Mouse (Mus musculus): Measurements from ENCODE around the gene Slc35e3. TPM values are rescaled to one million over a fixed set of nuclear protein-coding genes. Genes with fewer than 3 reads are reported as not detected.
"Not testable (repeated sequence)": the region's sequence is repeated elsewhere in the genome, so short reads cannot be mapped to it uniquely, and the experiment has no call there.

Slc35e3 gene
- polyA plus RNA-seq, 1 experiment from 2014 or later: 34.0 TPM

DNA sequence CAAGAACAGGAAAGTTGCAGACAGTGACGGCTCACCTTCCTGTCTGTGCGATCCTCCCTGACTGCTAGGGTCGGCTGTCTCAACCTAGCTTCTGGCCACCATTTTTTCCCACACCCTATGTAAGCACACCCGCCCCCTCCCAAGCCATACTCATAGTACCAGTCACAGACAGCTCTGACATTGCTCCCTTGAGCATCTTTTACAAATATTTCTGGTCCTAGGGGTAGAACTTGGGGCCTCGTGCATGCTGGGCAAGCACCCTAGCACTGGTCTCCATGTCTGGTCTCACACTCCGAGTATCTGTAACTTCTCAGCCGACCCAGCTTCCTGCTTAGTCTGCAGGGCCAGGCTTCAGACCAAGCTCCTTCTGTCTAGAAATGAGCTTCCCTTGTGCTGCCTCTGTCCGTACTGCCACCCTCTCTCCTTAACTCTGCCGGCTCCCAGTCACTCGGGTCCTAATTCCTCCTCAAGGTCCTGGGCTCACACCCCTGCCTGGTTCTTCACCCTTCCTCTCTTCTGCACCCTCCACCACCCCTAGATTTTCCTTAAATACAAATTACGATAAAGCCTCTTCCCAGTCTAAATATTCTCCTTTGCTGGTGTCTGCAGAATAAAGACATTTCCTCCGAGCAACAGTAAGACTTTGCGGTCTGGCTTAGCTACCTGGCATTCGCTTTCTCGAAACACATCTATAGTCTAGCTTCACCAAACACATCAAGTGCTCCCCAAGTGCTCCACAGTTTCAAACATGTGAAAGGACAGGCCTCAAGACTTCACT, 4.3 kb downstream of the Slc35e3 start:
- peak overlapping the region; percentile 91 for H3K27ac ChIP-seq
- peak overlapping the region; percentile 37 for H3K9ac ChIP-seq
- WGBS: 66% methylated on average over 15 of the region's 15 CpGs
- peaks cover 31% of the 10 kb centered on the region for H3K4me1 ChIP-seq
- no peak for ATAC-seq (ENCODE audit: insufficient number of reproducible peaks, insufficient read depth, low FRiP score, low TSS enrichment, low read depth)
- H3K36me3 ChIP-seq: peaks cover 34% of the 10 kb centered on the region
- peak overlapping the region; percentile 33 for H3K4me2 ChIP-seq
- H3K9me3 ChIP-seq: no peaks in the 10 kb centered on the region
- H3K27me3 ChIP-seq: no peaks in the 10 kb centered on the region
- no peak overlapping the region for H3K4me3 ChIP-seq

DNA sequence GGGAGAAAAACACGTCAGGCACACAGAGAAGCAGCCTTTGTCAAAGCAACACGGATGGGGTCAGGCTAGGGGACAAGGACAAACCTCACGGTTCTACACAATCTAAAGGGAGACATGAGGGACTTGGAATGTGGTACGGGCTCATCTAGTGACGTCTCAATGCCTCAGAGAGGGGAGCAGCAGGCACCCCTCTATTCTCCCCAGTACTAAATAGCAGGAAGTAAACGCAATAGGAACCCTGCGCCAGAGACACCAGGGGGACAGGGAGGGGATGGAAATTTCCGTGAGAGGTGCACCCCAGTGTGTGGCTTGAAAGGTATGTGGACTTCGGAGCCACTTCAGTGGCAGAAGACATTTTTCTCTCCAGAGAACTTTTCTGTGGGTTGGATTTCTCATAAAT, 5.2 kb downstream of the Slc35e3 start:
- Histone ChIP-seq H3K4me1 (peaks cover 31% of the 10 kb centered on the region), H3K4me3 (no peak overlapping the region), H3K9me3 (no peaks in the 10 kb centered on the region), H3K9ac (0 out of 2 replicates have a peak overlapping the region, but pooled peaks have one; percentile 8), H3K36me3 (peaks cover 44% of the 10 kb centered on the region), H3K4me2 (no peak overlapping the region), H3K27me3 (no peaks in the 10 kb centered on the region), H3K27ac (peak overlapping the region; percentile 91)
- ATAC-seq (ENCODE audit: insufficient number of reproducible peaks, insufficient read depth, low FRiP score, low TSS enrichment, low read depth): no peak
- WGBS: 74% methylated on average over 9 of the region's 9 CpGs

DNA sequence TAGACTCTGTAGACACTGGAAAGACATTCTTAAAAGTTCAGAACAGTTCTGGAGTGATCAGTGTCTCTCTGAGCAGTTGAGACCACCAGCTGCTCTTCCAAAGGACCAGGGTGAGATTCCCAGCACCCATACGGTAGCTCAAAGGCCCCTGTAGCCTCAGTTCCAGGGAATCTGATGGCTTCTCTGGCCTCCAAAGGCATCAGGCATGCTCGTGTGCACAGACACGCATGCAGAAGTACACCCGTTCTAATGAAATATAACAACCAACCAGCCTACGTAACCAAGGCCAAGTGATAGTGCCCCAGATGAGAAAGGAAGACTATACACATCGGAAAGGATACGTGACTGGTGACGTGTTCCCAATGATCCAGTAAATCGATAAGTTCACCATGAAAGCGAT, 6.0 kb downstream of the Slc35e3 start:
- Histone ChIP-seq H3K36me3 (peaks cover 47% of the 10 kb centered on the region), H3K4me1 (peaks cover 28% of the 10 kb centered on the region), H3K9ac (no peak overlapping the region), H3K4me2 (no peak overlapping the region), H3K9me3 (no peaks in the 10 kb centered on the region), H3K27ac (no peak overlapping the region), H3K4me3 (no peak overlapping the region), H3K27me3 (no peaks in the 10 kb centered on the region)
- WGBS: 96% methylated on average over 10 of the region's 10 CpGs
- ATAC-seq (ENCODE audit: insufficient number of reproducible peaks, insufficient read depth, low FRiP score, low TSS enrichment, low read depth): no peak

DNA sequence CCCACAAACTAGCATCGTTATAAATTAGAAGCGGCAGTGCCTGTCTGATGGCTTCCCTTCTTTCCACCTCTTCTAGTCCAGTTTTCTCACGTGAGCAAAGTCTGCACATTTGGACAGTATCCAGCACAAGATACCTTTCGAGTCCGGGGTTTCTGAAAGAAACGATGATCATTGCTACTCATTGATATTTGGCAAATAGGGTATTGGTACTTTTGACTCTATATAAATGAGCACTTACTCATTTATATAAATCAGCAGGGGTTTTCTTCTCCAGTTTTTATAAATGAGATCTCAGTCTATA, 6.6 kb downstream of the Slc35e3 start:
- Histone ChIP-seq H3K4me3 (no peak overlapping the region), H3K27me3 (no peaks in the 10 kb centered on the region), H3K4me2 (no peak overlapping the region), H3K4me1 (peaks cover 22% of the 10 kb centered on the region), H3K9me3 (no peaks in the 10 kb centered on the region), H3K9ac (no peak overlapping the region), H3K27ac (no peak overlapping the region), H3K36me3 (peaks cover 47% of the 10 kb centered on the region)
- 95% methylated on average over 6 of the region's 6 CpGs for WGBS
- no peak for ATAC-seq (ENCODE audit: insufficient number of reproducible peaks, insufficient read depth, low FRiP score, low TSS enrichment, low read depth)

DNA sequence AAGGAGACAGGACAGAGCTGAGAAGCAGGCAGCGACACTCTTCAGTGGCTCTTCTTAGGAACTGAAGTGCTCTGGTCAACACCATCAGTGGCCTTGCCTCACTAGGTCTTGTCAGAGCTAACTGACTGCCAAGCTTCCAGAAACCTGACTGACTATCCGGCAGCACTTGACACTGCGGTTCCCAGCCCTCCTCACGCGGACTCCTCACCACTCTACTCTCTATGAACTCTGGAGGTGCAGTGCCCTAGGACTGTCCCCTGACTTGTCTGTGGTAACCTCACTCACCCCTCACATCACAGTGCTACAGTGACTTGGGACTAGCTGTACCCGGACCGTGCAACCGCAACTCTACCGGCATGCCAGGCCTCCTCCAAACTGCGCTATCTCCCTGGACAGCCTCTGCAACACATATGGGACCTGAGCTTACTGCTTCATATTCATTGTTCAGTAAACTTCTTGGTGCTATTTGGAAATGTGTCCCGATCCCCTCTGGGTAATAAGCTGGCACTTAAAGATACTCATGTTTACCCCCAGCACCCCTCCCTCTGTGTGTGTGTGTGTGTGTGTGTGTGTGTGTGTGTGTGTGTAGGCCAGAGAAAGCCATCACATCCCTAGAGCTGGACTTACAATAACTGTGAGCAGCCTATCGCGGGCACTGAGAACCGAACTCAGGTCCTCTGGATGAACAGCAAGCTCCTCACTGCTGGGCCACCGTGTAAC, 7.1 kb downstream of the Slc35e3 start:
- Histone ChIP-seq H3K4me1 (peaks cover 17% of the 10 kb centered on the region), H3K4me3 (no peak overlapping the region), H3K9ac (no peak overlapping the region), H3K4me2 (no peak overlapping the region), H3K27me3 (no peaks in the 10 kb centered on the region), H3K36me3 (peaks cover 47% of the 10 kb centered on the region), H3K9me3 (no peaks in the 10 kb centered on the region), H3K27ac (no peak overlapping the region)
- ATAC-seq (ENCODE audit: insufficient number of reproducible peaks, insufficient read depth, low FRiP score, low TSS enrichment, low read depth): no peak
- WGBS: 92% methylated on average over 15 of the region's 15 CpGs

DNA sequence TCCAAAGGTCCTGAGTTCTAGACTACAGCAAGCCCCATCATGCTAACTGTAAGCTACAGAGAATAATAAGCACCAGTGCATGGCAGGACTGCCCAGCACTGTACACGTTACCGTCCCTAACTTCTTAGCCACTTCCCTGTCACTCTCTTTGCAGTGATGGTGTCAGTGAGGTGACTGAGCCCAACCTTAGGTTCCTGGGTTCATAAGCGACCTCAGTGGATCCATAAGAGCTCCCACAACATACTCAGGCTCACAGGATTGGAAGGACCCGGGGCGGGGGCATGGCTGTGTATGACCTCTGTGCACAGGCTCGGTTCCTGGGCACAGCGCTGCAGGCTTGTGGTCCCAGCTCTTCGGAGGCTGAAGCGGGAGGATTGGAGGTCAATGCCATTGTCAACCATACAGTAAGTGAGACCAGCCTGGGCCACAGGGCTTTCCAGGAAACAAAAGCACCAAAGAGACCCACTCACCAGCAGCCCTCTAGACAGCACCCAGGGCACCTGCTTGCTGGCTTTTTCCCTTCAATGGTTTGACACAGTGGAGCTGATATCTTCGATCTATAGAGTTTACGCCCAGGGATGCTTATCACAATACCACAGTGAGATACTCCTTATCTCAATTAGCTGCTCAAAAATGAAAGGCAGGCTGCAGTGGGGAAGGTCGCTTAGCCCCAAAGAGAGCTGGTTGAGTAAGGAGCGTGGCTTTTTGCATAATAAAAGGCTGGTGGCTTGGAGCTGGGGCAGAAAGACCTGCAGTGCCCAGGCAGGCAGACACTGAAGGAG, 7.8 kb downstream of the Slc35e3 start:
- no peak overlapping the region for H3K4me2 ChIP-seq
- peaks cover 10% of the 10 kb centered on the region for H3K4me1 ChIP-seq
- H3K4me3 ChIP-seq: no peak overlapping the region
- H3K9ac ChIP-seq: no peak overlapping the region
- H3K36me3 ChIP-seq: peaks cover 47% of the 10 kb centered on the region
- no peak for ATAC-seq (ENCODE audit: insufficient number of reproducible peaks, insufficient read depth, low FRiP score, low TSS enrichment, low read depth)
- no peak overlapping the region for H3K27ac ChIP-seq
- no peaks in the 10 kb centered on the region for H3K9me3 ChIP-seq
- no peaks in the 10 kb centered on the region for H3K27me3 ChIP-seq
- 88% methylated on average over 13 of the region's 13 CpGs for WGBS

DNA sequence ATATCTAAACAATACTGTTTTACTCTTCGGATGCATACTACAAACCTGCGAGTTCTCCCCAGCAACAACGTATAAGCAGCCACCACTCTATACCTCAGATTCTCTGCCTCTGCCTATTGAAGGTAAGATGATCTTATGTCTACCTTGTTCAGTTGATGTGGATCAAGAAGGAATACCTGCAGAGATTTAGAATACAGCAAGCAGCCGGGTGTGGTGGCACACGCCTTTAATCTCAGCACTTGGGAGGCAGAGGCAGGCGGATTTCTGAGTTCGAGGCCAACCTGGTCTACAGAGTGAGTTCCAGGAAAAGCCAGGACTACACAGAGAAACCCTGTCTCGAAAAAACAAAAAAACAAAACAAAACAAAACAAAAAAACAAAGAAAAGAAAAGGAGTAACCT, 8.7 kb downstream of the Slc35e3 start:
- not testable (repeated sequence) for ATAC-seq (ENCODE audit: insufficient number of reproducible peaks, insufficient read depth, low FRiP score, low TSS enrichment, low read depth); H3K27ac ChIP-seq; H3K4me3 ChIP-seq; H3K9ac ChIP-seq; H3K27me3 ChIP-seq; H3K4me1 ChIP-seq; H3K4me2 ChIP-seq; H3K9me3 ChIP-seq
- H3K36me3 ChIP-seq: peaks cover 53% of the 10 kb centered on the region
- WGBS: 95% methylated on average over 8 of the region's 8 CpGs

DNA sequence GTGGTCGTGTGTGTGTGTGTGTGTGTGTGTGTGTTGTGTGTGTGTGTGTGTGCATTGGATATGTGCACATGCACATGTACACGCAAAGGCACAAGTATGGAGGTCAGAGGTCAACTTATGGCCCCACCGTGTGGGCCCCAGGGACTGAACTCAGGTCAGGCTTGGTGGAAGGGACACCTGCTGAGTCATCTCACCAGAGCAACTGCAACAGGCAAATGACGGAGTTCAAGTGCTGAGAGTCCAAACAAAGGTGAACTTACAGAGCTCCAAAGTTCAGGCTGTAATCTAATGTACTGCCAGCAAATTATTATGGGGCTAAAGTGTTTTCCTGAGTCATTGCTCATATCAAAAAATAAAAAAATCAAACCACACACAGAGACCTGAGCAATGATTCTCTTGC, 9.1 kb downstream of the Slc35e3 start:
- no peaks in the 10 kb centered on the region for H3K9me3 ChIP-seq
- peaks cover 54% of the 10 kb centered on the region for H3K36me3 ChIP-seq
- H3K4me2 ChIP-seq: no peak overlapping the region
- no peaks in the 10 kb centered on the region for H3K27me3 ChIP-seq
- no peak overlapping the region for H3K9ac ChIP-seq
- H3K4me3 ChIP-seq: no peak overlapping the region
- ATAC-seq (ENCODE audit: insufficient number of reproducible peaks, insufficient read depth, low FRiP score, low TSS enrichment, low read depth): no peak
- peaks cover 10% of the 10 kb centered on the region for H3K4me1 ChIP-seq
- 83% methylated on average over 4 of the region's 4 CpGs for WGBS
- no peak overlapping the region for H3K27ac ChIP-seq

DNA sequence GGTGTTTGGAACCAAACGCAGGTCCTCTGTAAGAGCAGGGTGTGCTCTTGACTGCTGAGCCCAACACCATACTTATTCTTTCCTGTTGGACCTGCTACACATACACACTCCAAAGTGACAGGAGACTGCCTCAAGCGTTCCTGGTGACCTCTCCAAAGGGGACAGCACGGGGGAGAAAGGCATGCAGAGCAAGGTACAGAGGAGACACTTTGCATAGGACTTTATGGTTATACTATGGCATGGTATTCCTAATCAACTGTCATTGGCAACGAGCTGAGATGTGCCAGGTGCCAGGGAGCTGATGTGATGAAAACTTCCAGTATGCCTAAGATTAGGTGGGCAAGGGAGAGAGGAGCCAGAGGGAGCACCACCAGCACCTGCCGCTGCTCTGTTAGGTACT, 9.6 kb downstream of the Slc35e3 start:
- WGBS: 91% methylated on average over 5 of the region's 5 CpGs
- H3K36me3 ChIP-seq: peaks cover 54% of the 10 kb centered on the region
- no peak for ATAC-seq (ENCODE audit: insufficient number of reproducible peaks, insufficient read depth, low FRiP score, low TSS enrichment, low read depth)

DNA sequence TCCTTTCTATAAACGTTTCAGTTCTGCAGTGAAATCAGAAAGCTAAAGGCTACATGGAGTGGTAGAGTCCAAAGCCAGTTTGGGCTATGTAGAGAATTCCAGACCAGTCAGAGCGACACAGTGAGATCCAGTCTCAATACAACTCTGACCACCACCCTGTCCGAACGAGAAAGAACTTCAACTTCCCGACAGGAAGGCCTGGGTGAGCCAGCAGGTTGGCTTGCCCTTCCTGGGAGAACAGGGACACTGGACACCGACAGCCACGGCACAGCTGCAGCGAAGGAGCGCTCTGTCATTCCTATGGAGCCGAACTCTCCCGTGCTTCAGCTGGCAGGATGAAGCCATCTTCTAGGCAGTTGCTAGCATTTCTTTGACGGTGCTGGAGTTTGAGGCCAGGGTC, 10.8 kb downstream of the Slc35e3 start:
- 91% methylated on average over 12 of the region's 12 CpGs for WGBS
- ATAC-seq (ENCODE audit: insufficient number of reproducible peaks, insufficient read depth, low FRiP score, low TSS enrichment, low read depth): not testable (repeated sequence)

More for the DNA sequence above, 9.6 kb downstream of the Slc35e3 start:
- Histone ChIP-seq H3K4me1 (peaks cover 5% of the 10 kb centered on the region), H3K9ac (no peak overlapping the region), H3K27me3 (no peaks in the 10 kb centered on the region), H3K4me3 (no peak overlapping the region), H3K27ac (no peak overlapping the region), H3K9me3 (no peaks in the 10 kb centered on the region), H3K4me2 (no peak overlapping the region)

DNA sequence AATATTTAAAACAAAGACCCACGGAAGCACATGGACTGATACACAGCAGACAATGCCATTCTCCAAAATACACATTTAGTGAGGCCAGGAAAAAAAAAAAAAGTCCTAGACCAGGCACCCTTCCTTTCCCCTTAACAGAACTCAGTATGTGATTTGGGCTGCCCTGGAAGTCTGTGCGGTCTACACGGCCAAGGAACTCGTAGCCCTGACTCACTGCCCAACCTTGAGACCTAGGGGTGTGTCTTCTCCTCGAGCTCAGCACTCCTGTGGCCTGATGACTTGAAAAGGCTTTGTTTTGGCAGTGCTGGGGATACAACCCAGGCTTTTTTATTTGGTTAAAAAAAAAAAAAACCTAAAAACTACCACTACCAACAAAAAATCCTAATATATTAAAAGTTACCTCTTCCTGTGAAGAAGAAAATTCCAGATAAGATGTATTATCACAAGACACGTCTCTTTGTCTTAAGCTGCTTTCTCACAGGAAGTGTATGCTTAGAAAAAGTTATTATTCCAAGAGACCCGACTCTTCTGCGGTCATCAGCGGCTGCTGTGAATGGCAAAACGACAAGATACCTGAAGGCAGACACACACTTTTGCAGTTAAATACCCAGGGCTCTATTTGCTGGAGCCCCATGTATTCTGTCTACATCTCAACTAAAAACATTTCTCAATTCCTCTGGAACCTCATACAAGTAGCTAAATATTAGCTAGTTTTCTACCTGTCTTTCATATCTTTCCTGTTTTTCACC, 11.9 kb downstream of the Slc35e3 start:
- H3K4me2 ChIP-seq; H3K4me1 ChIP-seq; H3K9ac ChIP-seq; ATAC-seq (ENCODE audit: insufficient number of reproducible peaks, insufficient read depth, low FRiP score, low TSS enrichment, low read depth); H3K4me3 ChIP-seq; H3K27ac ChIP-seq; H3K27me3 ChIP-seq; H3K9me3 ChIP-seq: not testable (repeated sequence)
- H3K36me3 ChIP-seq: peaks cover 42% of the 10 kb centered on the region
- WGBS: 88% methylated on average over 10 of the region's 10 CpGs

More for the DNA sequence above, 10.8 kb downstream of the Slc35e3 start:
- H3K27ac ChIP-seq, H3K4me3 ChIP-seq, H3K27me3 ChIP-seq, H3K9ac ChIP-seq, H3K4me1 ChIP-seq, H3K4me2 ChIP-seq, H3K9me3 ChIP-seq: not testable (repeated sequence)
- H3K36me3 ChIP-seq: peaks cover 53% of the 10 kb centered on the region

All from embryonic facial prominence, embryonic 13.5 days (tissue).